Mouse (Mus musculus) kidney, embryonic 15.5 days (tissue): ENCODE measurements at regions not wholly inside any gene's neighbourhood (a gene's known extent, or its start where the extent isn't known, plus 50 kb on each side); places are given as distances from the start of the nearest gene placed in this dataset.

Experiments
- ATAC-seq: fragments of 200-750 bp; cut with Nextera tagmentation; replicated peaks from 2 replicates; pipeline ENCODE4 v1.8.0; 2017; ENCODE audit warnings: moderate TSS enrichment; ENCODE audit not compliant: low FRiP score
- H3K27ac ChIP-seq: fragments of 300-500 bp; sonication (generic); 2 replicates; pipeline ENCODE4 v1.5.1; 2015; ENCODE audit warnings: mild to moderate bottlenecking, inconsistent platforms
- H3K27me3 ChIP-seq: fragments of 300-500 bp; sonication (generic); 2 replicates; pipeline ENCODE4 v1.6.1; 2015; ENCODE audit warnings: inconsistent platforms
- H3K36me3 ChIP-seq: fragments of 300-500 bp; sonication (generic); 2 replicates; pipeline ENCODE4 v1.6.1; 2015; ENCODE audit warnings: inconsistent platforms
- H3K4me1 ChIP-seq: fragments of 300-500 bp; sonication (generic); 2 replicates; pipeline ENCODE4 v1.6.1; 2015; ENCODE audit warnings: inconsistent platforms
- H3K4me2 ChIP-seq: fragments of 300-500 bp; sonication (generic); 2 replicates; pipeline ENCODE4 v1.6.1; 2015; ENCODE audit warnings: moderate library complexity, mild to moderate bottlenecking, inconsistent platforms
- H3K4me3 ChIP-seq: fragments of 300-500 bp; sonication (generic); replicated peaks from 2 replicates; pipeline ENCODE4 v1.5.1; 2015; ENCODE audit warnings: mild to moderate bottlenecking, inconsistent platforms
- H3K9ac ChIP-seq: fragments of 300-500 bp; sonication (generic); 2 replicates; pipeline ENCODE4 v1.6.1; 2015; ENCODE audit warnings: mild to moderate bottlenecking, inconsistent platforms
- H3K9me3 ChIP-seq: fragments of 300-500 bp; sonication (generic); replicated peaks from 2 replicates; pipeline ENCODE4 v1.6.1; 2016; ENCODE audit warnings: inconsistent platforms
- WGBS: fragments of 180-500 bp; shearing (Covaris S2); methylation state at CpG from one replicate; pipeline ENCODE4 v1.1.7; 2015; ENCODE audit warnings: mixed read lengths; 5-methylcytosine and 5-hydroxymethylcytosine counted together

DNA sequence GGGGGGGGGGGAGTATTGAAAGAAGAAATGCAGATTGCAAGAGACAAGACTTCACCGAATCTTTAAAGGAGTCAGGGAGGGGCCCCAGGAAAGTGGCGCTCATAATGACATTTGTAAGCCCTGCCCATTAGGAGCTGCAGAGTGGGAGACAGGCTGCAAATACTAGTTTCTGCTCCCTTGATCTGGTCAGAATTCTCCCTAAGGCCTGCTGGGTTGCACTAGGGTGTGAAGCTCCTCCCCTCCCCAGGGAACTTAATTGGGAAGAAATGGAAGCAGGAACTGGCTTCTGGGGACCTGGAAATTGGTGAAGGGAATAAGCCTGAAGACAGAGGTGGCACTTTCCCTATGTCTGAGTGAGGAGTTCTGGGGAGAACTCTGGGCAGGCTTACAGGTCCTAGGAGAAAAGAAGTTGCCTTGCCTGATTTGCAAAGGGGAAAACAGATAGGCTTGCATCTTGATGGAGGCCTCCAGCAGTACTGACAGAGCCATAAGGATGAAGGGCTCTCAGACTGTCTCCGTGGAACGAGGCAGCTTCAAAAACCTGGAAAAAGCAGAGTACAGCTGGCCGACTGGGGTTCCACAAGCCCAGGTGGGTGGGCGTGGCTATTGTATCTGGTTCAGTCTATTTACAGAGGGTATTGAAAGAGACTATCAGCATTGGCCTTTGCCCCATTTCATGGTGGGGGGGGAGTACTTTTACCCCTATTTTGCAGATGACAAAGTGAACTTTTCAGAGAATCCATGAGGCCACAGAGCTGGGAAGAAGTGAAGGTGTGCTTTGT, 125.7 kb downstream of the Plpp3 start:
- H3K9me3 ChIP-seq: no peaks in the 10 kb centered on the region
- ATAC-seq: peak; percentile 47; the same call in 1 of the 2 replicates
- H3K4me1 ChIP-seq: peaks cover 30% of the 10 kb centered on the region
- H3K4me3 ChIP-seq: no peak overlapping the region
- WGBS: 23% methylated on average over 6 of the region's 6 CpGs
- no peaks in the 10 kb centered on the region for H3K27me3 ChIP-seq
- 0 out of 2 replicates have a peak overlapping the region, but pooled peaks have one; percentile 7 for H3K27ac ChIP-seq
- H3K36me3 ChIP-seq: no peaks in the 10 kb centered on the region
- no peak overlapping the region for H3K4me2 ChIP-seq
- H3K9ac ChIP-seq: no peak overlapping the region

DNA sequence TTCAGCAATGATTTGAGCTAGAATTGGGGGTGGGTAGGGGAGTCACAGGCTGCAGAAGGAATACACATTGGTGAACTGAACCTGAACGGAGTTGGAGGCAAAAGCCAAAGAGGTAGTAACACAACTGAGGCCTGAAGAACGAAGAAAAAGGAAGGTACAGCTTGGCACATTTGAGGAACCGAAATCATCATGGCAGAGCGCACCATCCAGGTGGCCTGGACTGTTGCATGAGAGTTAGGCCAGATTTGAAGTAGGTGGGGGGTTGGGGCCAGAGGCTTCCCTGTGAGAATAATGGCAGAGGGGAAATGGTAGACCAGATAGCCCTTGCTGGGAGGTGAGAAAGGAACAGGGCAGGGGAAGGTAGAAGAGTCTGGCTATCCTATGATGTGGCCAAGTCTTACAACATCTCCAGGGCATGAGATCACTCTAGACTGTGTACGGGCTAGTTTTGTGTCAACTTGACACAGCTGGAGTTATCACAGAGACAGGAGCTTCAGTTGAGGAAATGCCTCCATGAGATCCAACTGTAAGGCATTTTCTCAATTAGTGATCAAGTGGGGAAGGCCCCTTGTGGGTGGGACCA, 128.4 kb downstream of the Plpp3 start:
- no peaks in the 10 kb centered on the region for H3K36me3 ChIP-seq
- WGBS: 95% methylated on average over 5 of the region's 5 CpGs
- H3K4me2 ChIP-seq: no peak overlapping the region
- no peak for ATAC-seq
- H3K27me3 ChIP-seq: no peaks in the 10 kb centered on the region
- no peaks in the 10 kb centered on the region for H3K9me3 ChIP-seq
- no peak overlapping the region for H3K4me3 ChIP-seq
- H3K27ac ChIP-seq: no peak overlapping the region
- H3K4me1 ChIP-seq: peaks cover 36% of the 10 kb centered on the region
- no peak overlapping the region for H3K9ac ChIP-seq

DNA sequence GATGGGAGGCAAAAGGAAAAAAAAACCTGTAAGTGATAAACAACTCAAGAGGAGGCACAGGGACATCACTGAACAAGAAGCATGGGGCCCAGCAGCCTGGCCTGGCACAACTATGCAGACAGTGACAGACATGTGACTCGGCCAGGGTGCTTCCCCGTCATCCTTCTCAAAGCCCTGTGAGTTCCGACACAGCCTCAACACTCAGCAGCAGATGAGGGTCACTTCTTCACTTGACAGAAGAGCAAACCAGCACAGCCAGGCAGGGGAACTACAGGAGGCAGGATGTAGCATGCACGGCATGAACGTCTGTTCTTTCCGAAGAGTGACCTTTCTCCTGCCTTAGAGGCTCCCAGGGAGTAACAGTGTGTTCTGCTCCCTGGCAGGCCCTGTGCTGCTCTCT, 129.2 kb downstream of the Plpp3 start:
- no peak for ATAC-seq

GRCm38 (mm10) chr4:105286809-105287208, 129.7 kb downstream of the Plpp3 start:
- no peak overlapping the region for H3K4me2 ChIP-seq
- H3K4me3 ChIP-seq: no peak overlapping the region
- H3K27ac ChIP-seq: no peak overlapping the region
- WGBS: 59% methylated on average over 10 of the region's 10 CpGs
- no peaks in the 10 kb centered on the region for H3K27me3 ChIP-seq
- no peak overlapping the region for H3K9ac ChIP-seq
- H3K9me3 ChIP-seq: no peaks in the 10 kb centered on the region
- ATAC-seq: no peak
- peaks cover 38% of the 10 kb centered on the region for H3K4me1 ChIP-seq
- H3K36me3 ChIP-seq: no peaks in the 10 kb centered on the region

More for the DNA sequence above, 129.2 kb downstream of the Plpp3 start:
- no peak overlapping the region for H3K27ac ChIP-seq
- peaks cover 38% of the 10 kb centered on the region for H3K4me1 ChIP-seq
- H3K36me3 ChIP-seq: no peaks in the 10 kb centered on the region
- H3K9ac ChIP-seq: no peak overlapping the region
- no peaks in the 10 kb centered on the region for H3K9me3 ChIP-seq
- H3K4me2 ChIP-seq: no peak overlapping the region
- no peak overlapping the region for H3K4me3 ChIP-seq
- H3K27me3 ChIP-seq: no peaks in the 10 kb centered on the region
- WGBS: 67% methylated on average over 6 of the region's 6 CpGs

DNA sequence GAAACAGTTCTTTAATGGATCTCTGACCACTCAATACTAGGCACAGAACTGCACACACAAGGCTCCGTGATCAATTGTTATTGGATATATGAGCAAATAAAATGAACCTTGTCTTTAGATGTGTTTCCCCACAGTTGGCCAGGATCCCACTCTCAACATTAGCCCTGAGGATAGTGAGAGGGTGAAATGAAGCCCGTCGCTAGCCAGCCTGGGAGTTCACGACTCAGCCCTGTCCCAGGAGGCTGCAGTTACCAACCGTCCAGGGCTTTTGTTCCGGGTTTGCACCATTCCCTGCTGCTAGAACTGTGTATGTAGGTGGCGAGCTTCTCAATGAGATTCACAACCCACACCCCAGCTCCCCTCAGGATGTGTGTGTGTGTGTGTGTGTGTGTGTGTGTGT, 130.3 kb downstream of the Plpp3 start:
- Histone ChIP-seq H3K4me3 (no peak overlapping the region), H3K27ac (no peak overlapping the region), H3K36me3 (no peaks in the 10 kb centered on the region), H3K4me1 (peaks cover 33% of the 10 kb centered on the region), H3K27me3 (no peaks in the 10 kb centered on the region), H3K9ac (no peak overlapping the region), H3K9me3 (no peaks in the 10 kb centered on the region), H3K4me2 (no peak overlapping the region)
- no peak for ATAC-seq
- 66% methylated on average over 7 of the region's 7 CpGs for WGBS

GRCm38 (mm10) chr4:105289635-105290034, 132.5 kb downstream of the Plpp3 start:
- Histone ChIP-seq H3K4me2 (no peak overlapping the region), H3K27me3 (no peaks in the 10 kb centered on the region), H3K4me3 (no peak overlapping the region), H3K4me1 (peaks cover 22% of the 10 kb centered on the region), H3K36me3 (no peaks in the 10 kb centered on the region), H3K9ac (no peak overlapping the region), H3K27ac (no peak overlapping the region), H3K9me3 (no peaks in the 10 kb centered on the region)
- 46% methylated on average over 4 of the region's 4 CpGs for WGBS
- no peak for ATAC-seq

GRCm38 (mm10) chr4:105290847-105291475, 133.8 kb downstream of the Plpp3 start:
- Histone ChIP-seq H3K36me3 (no peaks in the 10 kb centered on the region), H3K27ac (peak overlapping the region; percentile 82), H3K4me1 (peaks cover 22% of the 10 kb centered on the region), H3K9me3 (no peaks in the 10 kb centered on the region), H3K27me3 (no peaks in the 10 kb centered on the region), H3K4me2 (no peak overlapping the region), H3K9ac (no peak overlapping the region), H3K4me3 (no peak overlapping the region)
- 0 out of 2 replicates have a peak, but pooled peaks have one; percentile 9 for ATAC-seq
- 28% methylated on average over 11 of the region's 11 CpGs for WGBS

DNA sequence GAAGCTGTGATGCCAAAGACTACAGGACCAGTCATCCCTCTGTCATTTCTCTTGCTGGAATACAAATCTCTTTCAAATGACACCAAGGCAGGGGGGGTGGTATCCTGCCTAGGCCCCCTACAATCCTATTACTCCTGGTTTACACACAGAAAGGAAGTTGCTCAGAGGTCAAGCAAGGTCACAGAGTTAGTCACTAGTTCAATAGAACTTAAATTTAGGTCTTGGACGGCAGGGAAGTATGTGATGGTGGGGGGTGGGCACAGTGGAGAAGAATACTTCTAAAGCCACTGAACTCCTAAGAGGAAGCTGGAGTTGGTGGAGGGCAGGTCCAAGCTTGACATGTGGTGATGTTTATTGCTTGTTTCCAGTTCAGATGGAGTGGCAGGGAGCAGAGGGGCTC, 134.4 kb downstream of the Plpp3 start:
- Histone ChIP-seq H3K27ac (peak overlapping the region; percentile 82), H3K4me2 (no peak overlapping the region), H3K9ac (no peak overlapping the region), H3K9me3 (no peaks in the 10 kb centered on the region), H3K36me3 (no peaks in the 10 kb centered on the region), H3K27me3 (no peaks in the 10 kb centered on the region), H3K4me3 (no peak overlapping the region), H3K4me1 (peaks cover 21% of the 10 kb centered on the region)
- ATAC-seq: peak; percentile 43; the same call in 1 of the 2 replicates
- WGBS: 24% methylated on average over 1 of the region's 1 CpGs

DNA sequence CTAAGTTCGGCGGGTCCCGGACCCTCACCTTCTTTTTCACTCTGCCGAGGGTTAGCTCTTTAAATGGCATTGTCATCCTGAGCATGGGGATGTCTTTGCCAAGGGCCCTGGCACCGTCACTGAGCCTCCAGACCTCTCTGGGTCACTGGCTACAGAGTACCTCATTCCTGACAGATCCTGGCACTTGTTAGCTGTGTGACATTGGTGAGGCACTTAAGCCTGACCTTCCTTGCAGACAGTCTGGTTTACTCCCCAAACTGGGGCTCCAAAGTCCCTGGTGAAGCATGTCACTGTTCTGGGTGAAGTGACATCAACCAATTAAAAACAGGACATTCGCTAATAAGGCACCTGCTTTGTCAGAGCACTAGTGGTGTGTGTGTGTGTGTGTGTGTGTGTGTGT, 142.2 kb downstream of the Plpp3 start:
- Histone ChIP-seq H3K27me3 (no peaks in the 10 kb centered on the region), H3K4me1 (no peaks in the 10 kb centered on the region), H3K36me3 (no peaks in the 10 kb centered on the region), H3K4me2 (no peak overlapping the region), H3K4me3 (no peak overlapping the region), H3K9me3 (no peaks in the 10 kb centered on the region), H3K9ac (no peak overlapping the region), H3K27ac (no peak overlapping the region)
- 85% methylated on average over 6 of the region's 6 CpGs for WGBS
- ATAC-seq: no peak

GRCm38 (mm10) chr4:105301547-105301946, 144.4 kb downstream of the Plpp3 start:
- ATAC-seq: no peak

GRCm38 (mm10) chr4:105304166-105304565, 147.0 kb downstream of the Plpp3 start:
- Histone ChIP-seq H3K27me3 (no peaks in the 10 kb centered on the region), H3K4me3 (no peak overlapping the region), H3K4me1 (peaks cover 2% of the 10 kb centered on the region; the same call in 1 of the 2 replicates), H3K9me3 (no peaks in the 10 kb centered on the region), H3K4me2 (no peak overlapping the region), H3K27ac (no peak overlapping the region), H3K36me3 (no peaks in the 10 kb centered on the region), H3K9ac (no peak overlapping the region)
- no peak for ATAC-seq
- WGBS: 29% methylated on average over 2 of the region's 2 CpGs

More at GRCm38 (mm10) chr4:105301547-105301946, 144.4 kb downstream of the Plpp3 start:
- Histone ChIP-seq H3K36me3 (no peaks in the 10 kb centered on the region), H3K9ac (no peak overlapping the region), H3K4me1 (no peaks in the 10 kb centered on the region; the same call in 1 of the 2 replicates), H3K4me2 (no peak overlapping the region), H3K27ac (no peak overlapping the region), H3K27me3 (no peaks in the 10 kb centered on the region), H3K4me3 (no peak overlapping the region), H3K9me3 (no peaks in the 10 kb centered on the region)
- WGBS: 81% methylated on average over 1 of the region's 1 CpGs

DNA sequence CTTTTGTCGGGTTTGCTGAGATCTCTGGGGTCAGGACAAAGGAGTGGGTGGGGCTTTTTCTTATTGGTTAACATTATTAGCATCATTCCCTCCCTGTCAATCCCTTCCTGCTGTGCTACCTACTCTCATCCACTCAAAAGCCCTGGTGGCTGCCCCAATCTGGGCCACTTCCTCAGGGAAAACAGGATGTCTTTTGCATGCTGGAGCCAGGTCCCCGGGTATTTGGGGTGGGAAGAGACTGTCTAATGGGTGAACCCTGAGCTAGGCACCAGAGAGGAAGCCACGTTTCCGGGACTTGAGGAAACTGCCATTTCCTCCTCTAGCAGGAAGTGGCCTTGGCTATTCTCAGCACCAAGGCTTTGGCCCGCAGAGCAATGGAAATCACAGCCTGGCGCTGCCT, 148.8 kb downstream of the Plpp3 start:
- Histone ChIP-seq H3K36me3 (no peaks in the 10 kb centered on the region), H3K4me1 (peaks cover 2% of the 10 kb centered on the region; the same call in 1 of the 2 replicates), H3K4me3 (no peak overlapping the region), H3K9me3 (no peaks in the 10 kb centered on the region), H3K4me2 (no peak overlapping the region), H3K9ac (no peak overlapping the region), H3K27me3 (no peaks in the 10 kb centered on the region), H3K27ac (peak overlapping the region; percentile 61)
- ATAC-seq: 0 out of 2 replicates have a peak, but pooled peaks have one; percentile 9
- 73% methylated on average over 6 of the region's 6 CpGs for WGBS
